Mouse (Mus musculus) cerebellum, adult 2 months (tissue): ENCODE measurements around the gene Arg2. TPM values are rescaled to one million over a fixed set of nuclear protein-coding genes. Genes with fewer than 3 reads are reported as not detected.

Source experiments
- DNase-seq, 2 experiments: peaks; one replicate each; pipeline ENCODE4 v3.0.0; 2021
- H3K27ac ChIP-seq: fragments of 200-500 bp; 2 replicates; pipeline ENCODE4 v1.5.1; 2012; ENCODE audit warnings: low read length, control low read depth, inconsistent platforms; ENCODE audit not compliant: insufficient read depth
- H3K27me3 ChIP-seq: fragments of 200-500 bp; 2 replicates; pipeline ENCODE4 v1.6.1; 2012; ENCODE audit warnings: inconsistent platforms, mild to moderate bottlenecking, low read length, moderate library complexity; ENCODE audit not compliant: control insufficient read depth, insufficient read depth
- H3K4me1 ChIP-seq: fragments of 200-500 bp; 2 replicates; pipeline ENCODE4 v1.6.1; 2011; ENCODE audit warnings: low read length; ENCODE audit not compliant: control insufficient read depth, insufficient read depth
- H3K4me3 ChIP-seq: fragments of 200-500 bp; replicated peaks from 2 replicates; pipeline ENCODE3; 2011; ENCODE audit warnings: mild to moderate bottlenecking, low read depth, low read length, control low read depth; ENCODE audit not compliant: insufficient read depth
- CTCF ChIP-seq: fragments of 200-500 bp; IDR thresholded peaks from 2 replicates; pipeline ENCODE4 v1.5.1; 2011; ENCODE audit warnings: low read depth, mild to moderate bottlenecking, control low read depth, low read length, moderate library complexity, borderline replicate concordance; ENCODE audit not compliant: insufficient read depth
- POLR2A ChIP-seq: fragments of 200-500 bp; IDR thresholded peaks from 2 replicates; pipeline ENCODE4 v1.6.1; 2011; ENCODE audit warnings: low read length, control low read depth, borderline replicate concordance; ENCODE audit not compliant: insufficient read depth
- WGBS: fragments of 180-500 bp; shearing (Covaris S2); methylation state at CpG from one replicate; pipeline ENCODE4 v1.1.7; 2018; 5-methylcytosine and 5-hydroxymethylcytosine counted together
- polyA plus RNA-seq: library from polyadenylated mRNA; depleted of rRNA; stranded (reverse); fragments of >200 nt; gene quantifications from 2 replicates; pipeline ENCODE4 v1.2.3, GENCODE M21; 2012; rRNA removed

Arg2 gene
- polyA plus RNA-seq, 1 experiment: 0.59 TPM

- no peak for DNase-seq
- H3K27me3 ChIP-seq: no peaks in the 10 kb centered on the region
- TF ChIP-seq CTCF (no peak), POLR2A (no peak)
- no peak overlapping the region for H3K4me3 ChIP-seq
- H3K4me1 ChIP-seq: no peaks in the 10 kb centered on the region
- WGBS: 78% methylated on average over 3 of the region's 3 CpGs
- no peak overlapping the region for H3K27ac ChIP-seq
These were observed 71.3 kb downstream of the Arg2 start for GRCm38 (mm10) chr12:79201882-79202281.

Other genes starting within 250 kb of the Arg2 start
- 0.80 and 0.92 TPM in 2 replicates for gene Plek2, start 223.8 kb upstream of the Arg2 start, polyA plus RNA-seq
- 80.8 and 90.8 TPM in 2 replicates for gene Tmem229b, start 123.2 kb upstream of the Arg2 start, polyA plus RNA-seq
- 34.2 and 36.7 TPM in 2 replicates for gene Plekhh1, start 101.6 kb upstream of the Arg2 start, polyA plus RNA-seq
- 13.5 and 14.4 TPM in 2 replicates for gene Pigh, start 41.1 kb upstream of the Arg2 start, polyA plus RNA-seq
- gene Vti1b, start 41.9 kb downstream of the Arg2 start, polyA plus RNA-seq: 124 and 137 TPM in 2 replicates
- 31.1 and 32.4 TPM in 2 replicates for gene Rdh11, start 61.5 kb downstream of the Arg2 start, polyA plus RNA-seq
- 2.1 and 2.6 TPM in 2 replicates for gene Rdh12, start 78.1 kb downstream of the Arg2 start, polyA plus RNA-seq
- 32.1 and 38.4 TPM in 2 replicates for gene Zfyve26, start 165.5 kb downstream of the Arg2 start, polyA plus RNA-seq
- gene Rad51b, start 166.5 kb downstream of the Arg2 start, polyA plus RNA-seq: 0.23 and 0.44 TPM in 2 replicates